Mouse (Mus musculus): ENCODE data around the gene Zgpat. TPM values are rescaled to one million over a fixed set of nuclear protein-coding genes. Genes with fewer than 3 reads are reported as not detected.

The Zgpat gene
- 0.97 TPM for polyA plus RNA-seq (2014; fragmentation: Illumina TruSeq; extraction: RNeasy Lipid Tissue Mini Kit (QIAGEN cat#74804); ENCODE audit: low replicate concordance)

DNA sequence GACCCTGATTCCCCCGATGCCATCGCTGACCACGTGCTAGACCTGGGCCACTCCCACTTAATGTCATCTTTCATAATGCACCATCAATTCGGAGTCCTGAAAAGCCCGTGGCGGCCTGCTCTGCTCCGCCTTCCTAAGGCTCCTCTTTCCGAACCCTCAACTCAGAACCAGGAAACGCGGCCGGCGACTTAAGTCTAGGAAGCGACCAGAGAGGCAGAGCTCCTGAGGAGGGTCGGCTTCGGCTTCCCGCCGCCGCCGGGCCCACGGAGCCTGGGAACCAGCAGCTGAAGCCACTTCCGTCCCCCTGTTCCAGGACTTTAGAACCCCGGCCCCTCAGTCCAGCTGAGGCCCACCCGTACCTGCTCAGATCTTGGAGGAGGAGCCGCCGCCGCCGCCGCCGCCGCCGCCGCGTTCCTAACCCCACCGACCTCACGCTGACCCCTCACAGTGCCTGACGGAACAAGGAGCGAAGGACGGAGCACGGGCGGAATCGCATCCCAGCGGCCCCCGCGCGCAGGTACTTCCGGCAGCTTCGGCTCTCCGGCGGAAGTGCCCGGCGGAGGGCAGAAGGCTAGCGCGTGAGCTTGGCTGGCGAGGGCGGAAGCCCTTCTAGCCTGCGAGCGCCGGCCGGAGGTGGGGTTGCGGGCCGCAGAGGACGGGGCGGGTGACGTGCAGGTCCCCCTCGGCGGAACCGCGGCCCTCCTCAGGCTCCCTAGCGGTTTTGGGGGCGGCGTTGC, at the start of gene Zgpat, which contains the start of gene Arfrp1:
Gene Zgpat (plus strand): TSS at position 69 of the 737 bp plus-strand sequence.
Gene Arfrp1 (minus strand): TSS at position 545 of the 737 bp plus-strand sequence.

DNA sequence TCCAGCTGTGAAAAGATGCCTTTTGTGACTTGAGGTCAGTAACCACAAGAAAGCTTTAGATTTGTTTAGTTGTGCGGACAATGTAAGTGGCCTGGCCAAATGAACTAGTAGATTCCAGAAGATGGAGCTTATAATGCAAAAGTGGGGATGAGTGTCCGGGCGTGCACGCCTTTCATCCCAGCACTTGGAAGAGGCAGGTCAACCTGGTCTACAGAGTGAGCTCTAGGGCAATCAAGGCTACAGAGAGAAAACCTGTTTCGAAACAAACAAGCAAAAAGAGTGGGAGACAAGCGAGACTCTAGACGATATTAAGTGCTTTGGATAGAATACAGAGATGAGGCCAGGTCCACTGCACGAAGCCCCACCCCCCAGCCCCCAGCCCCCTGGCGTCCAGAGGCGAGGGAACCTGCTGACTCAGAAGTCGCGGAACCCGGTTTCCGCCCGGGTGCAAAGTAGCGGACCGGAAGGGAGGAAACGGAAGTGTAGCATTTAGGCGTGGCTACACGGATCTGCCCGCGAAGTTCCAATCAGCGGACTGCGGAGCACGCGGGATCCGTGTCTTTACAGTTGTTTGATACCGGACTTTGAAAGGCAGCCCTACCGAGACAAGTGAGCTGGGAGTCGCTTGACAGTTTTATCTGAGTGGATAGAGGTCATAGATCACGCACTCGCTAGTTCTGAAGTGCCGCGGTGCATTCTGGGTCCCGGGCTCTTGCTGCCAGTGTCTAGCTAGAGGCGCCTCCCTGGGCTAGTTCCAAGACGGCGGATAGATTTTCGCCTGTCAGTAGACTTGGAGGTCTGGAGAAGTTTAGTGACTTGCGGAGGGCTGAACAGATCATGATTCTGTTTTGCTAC, 45.3 kb upstream of the Zgpat start, which contains the start of gene Rtel1:
Gene Rtel1 (plus strand): TSS at position 492 of the 855 bp plus-strand sequence.

DNA sequence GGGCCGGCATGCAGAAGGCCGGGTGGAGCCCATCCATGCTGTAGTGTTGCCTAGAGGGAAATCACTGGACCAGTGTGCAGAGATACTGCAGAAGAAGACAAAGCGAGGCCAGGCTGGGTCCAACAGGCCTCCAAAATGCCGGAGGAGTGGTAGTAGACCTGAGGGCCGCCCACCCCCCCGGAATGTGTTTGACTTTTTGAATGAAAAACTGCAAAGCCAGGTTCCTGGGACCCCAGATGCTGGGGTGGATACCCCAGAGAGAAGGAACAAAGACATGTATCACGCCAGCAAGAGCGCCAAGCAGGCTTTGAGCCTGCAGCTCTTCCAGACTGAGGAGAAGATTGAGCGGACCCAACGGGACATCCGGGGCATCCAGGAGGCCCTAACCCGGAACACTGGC, 15.1 kb downstream of the Zgpat start, which contains the start of gene Lime1:
Gene Lime1 (plus strand): TSS at position 301 of the 400 bp plus-strand sequence.

Other genes starting within 250 kb of the Zgpat start
- gene Kcnq2, start 229.6 kb upstream of the Zgpat start, polyA plus RNA-seq (2014; fragmentation: Illumina TruSeq; extraction: RNeasy Lipid Tissue Mini Kit (QIAGEN cat#74804); ENCODE audit: low replicate concordance), result 0.19 TPM
- not detected for gene Eef1a2, start 207.9 kb upstream of the Zgpat start, polyA plus RNA-seq (2014; fragmentation: Illumina TruSeq; extraction: RNeasy Lipid Tissue Mini Kit (QIAGEN cat#74804); ENCODE audit: low replicate concordance)
- gene Ppdpf, start 177.7 kb upstream of the Zgpat start, polyA plus RNA-seq (2014; fragmentation: Illumina TruSeq; extraction: RNeasy Lipid Tissue Mini Kit (QIAGEN cat#74804); ENCODE audit: low replicate concordance), result 5.9 TPM
- gene Ptk6, start 162.1 kb upstream of the Zgpat start, polyA plus RNA-seq (2014; fragmentation: Illumina TruSeq; extraction: RNeasy Lipid Tissue Mini Kit (QIAGEN cat#74804); ENCODE audit: low replicate concordance), result 5.1 TPM
- not detected for gene Srms, start 151.7 kb upstream of the Zgpat start, polyA plus RNA-seq (2014; fragmentation: Illumina TruSeq; extraction: RNeasy Lipid Tissue Mini Kit (QIAGEN cat#74804); ENCODE audit: low replicate concordance)
- not detected for gene Fndc11, start 144.9 kb upstream of the Zgpat start, polyA plus RNA-seq (2014; fragmentation: Illumina TruSeq; extraction: RNeasy Lipid Tissue Mini Kit (QIAGEN cat#74804); ENCODE audit: low replicate concordance)
- gene Helz2, start 122.9 kb upstream of the Zgpat start, polyA plus RNA-seq (2014; fragmentation: Illumina TruSeq; extraction: RNeasy Lipid Tissue Mini Kit (QIAGEN cat#74804); ENCODE audit: low replicate concordance), result 5.8 TPM
- 10.5 TPM for gene Gmeb2, start 76.9 kb upstream of the Zgpat start, polyA plus RNA-seq (2014; fragmentation: Illumina TruSeq; extraction: RNeasy Lipid Tissue Mini Kit (QIAGEN cat#74804); ENCODE audit: low replicate concordance)
- gene Stmn3, start 50.4 kb upstream of the Zgpat start, polyA plus RNA-seq (2014; fragmentation: Illumina TruSeq; extraction: RNeasy Lipid Tissue Mini Kit (QIAGEN cat#74804); ENCODE audit: low replicate concordance), result not detected
- gene Rtel1, start 45.2 kb upstream of the Zgpat start, polyA plus RNA-seq (2014; fragmentation: Illumina TruSeq; extraction: RNeasy Lipid Tissue Mini Kit (QIAGEN cat#74804); ENCODE audit: low replicate concordance), result 2.8 TPM
- 25.0 TPM for gene Arfrp1, start 476 bp downstream of the Zgpat start, polyA plus RNA-seq (2014; fragmentation: Illumina TruSeq; extraction: RNeasy Lipid Tissue Mini Kit (QIAGEN cat#74804); ENCODE audit: low replicate concordance)
- 0.45 TPM for gene Lime1, start 15.2 kb downstream of the Zgpat start, polyA plus RNA-seq (2014; fragmentation: Illumina TruSeq; extraction: RNeasy Lipid Tissue Mini Kit (QIAGEN cat#74804); ENCODE audit: low replicate concordance)
- 1.3 TPM for gene Zbtb46, start 94.5 kb downstream of the Zgpat start, polyA plus RNA-seq (2014; fragmentation: Illumina TruSeq; extraction: RNeasy Lipid Tissue Mini Kit (QIAGEN cat#74804); ENCODE audit: low replicate concordance)
- not detected for gene Abhd16b, start 128.3 kb downstream of the Zgpat start, polyA plus RNA-seq (2014; fragmentation: Illumina TruSeq; extraction: RNeasy Lipid Tissue Mini Kit (QIAGEN cat#74804); ENCODE audit: low replicate concordance)
- gene Tpd52l2, start 132.2 kb downstream of the Zgpat start, polyA plus RNA-seq (2014; fragmentation: Illumina TruSeq; extraction: RNeasy Lipid Tissue Mini Kit (QIAGEN cat#74804); ENCODE audit: low replicate concordance), result 26.2 TPM
- gene Dnajc5, start 155.6 kb downstream of the Zgpat start, polyA plus RNA-seq (2014; fragmentation: Illumina TruSeq; extraction: RNeasy Lipid Tissue Mini Kit (QIAGEN cat#74804); ENCODE audit: low replicate concordance), result 32.9 TPM
- gene Uckl1, start 220.0 kb downstream of the Zgpat start, polyA plus RNA-seq (2014; fragmentation: Illumina TruSeq; extraction: RNeasy Lipid Tissue Mini Kit (QIAGEN cat#74804); ENCODE audit: low replicate concordance), result 15.6 TPM
- 14.7 TPM for gene Prpf6, start 226.9 kb downstream of the Zgpat start, polyA plus RNA-seq (2014; fragmentation: Illumina TruSeq; extraction: RNeasy Lipid Tissue Mini Kit (QIAGEN cat#74804); ENCODE audit: low replicate concordance)
- 0.93 TPM for gene Zfp512b, start 227.9 kb downstream of the Zgpat start, polyA plus RNA-seq (2014; fragmentation: Illumina TruSeq; extraction: RNeasy Lipid Tissue Mini Kit (QIAGEN cat#74804); ENCODE audit: low replicate concordance)
- 4.9 TPM for gene Samd10, start 234.3 kb downstream of the Zgpat start, polyA plus RNA-seq (2014; fragmentation: Illumina TruSeq; extraction: RNeasy Lipid Tissue Mini Kit (QIAGEN cat#74804); ENCODE audit: low replicate concordance)

All from small intestine, adult 10 weeks (tissue).